Mouse (Mus musculus) splenic B cell, adult 2 months (primary cell): ENCODE results near the gene Pidd1.

Experiments used
- DNase-seq: peaks from one replicate; pipeline ENCODE4 v3.0.0-alpha.2; 2011; ENCODE audit warnings: low read depth, low spot score
- H3K27me3 ChIP-seq: 2 replicates; pipeline ENCODE4 v1.6.1; 2012; ENCODE audit warnings: mild to moderate bottlenecking, low read length, moderate library complexity, mixed read lengths; ENCODE audit not compliant: control insufficient read depth, poor library complexity, insufficient read depth, severe bottlenecking
- H3K36me3 ChIP-seq: 2 replicates; pipeline ENCODE4 v1.6.1; 2012; ENCODE audit warnings: mild to moderate bottlenecking, low read length, moderate library complexity, mixed read lengths; ENCODE audit not compliant: control insufficient read depth, poor library complexity, insufficient read depth, severe bottlenecking

Pidd1 gene

GRCm38 (mm10) chr7:141467230-141468030 is 23.6 kb upstream of the Pidd1 start, which contains the start of gene Cd151:
TSS of gene Cd151 (plus strand) at chr7:141467392.
- DNase-seq, result peak; percentile 78
- Histone ChIP-seq H3K36me3 (peaks cover 1% of the 10 kb centered on the region), H3K27me3 (no peaks in the 10 kb centered on the region)

DNA sequence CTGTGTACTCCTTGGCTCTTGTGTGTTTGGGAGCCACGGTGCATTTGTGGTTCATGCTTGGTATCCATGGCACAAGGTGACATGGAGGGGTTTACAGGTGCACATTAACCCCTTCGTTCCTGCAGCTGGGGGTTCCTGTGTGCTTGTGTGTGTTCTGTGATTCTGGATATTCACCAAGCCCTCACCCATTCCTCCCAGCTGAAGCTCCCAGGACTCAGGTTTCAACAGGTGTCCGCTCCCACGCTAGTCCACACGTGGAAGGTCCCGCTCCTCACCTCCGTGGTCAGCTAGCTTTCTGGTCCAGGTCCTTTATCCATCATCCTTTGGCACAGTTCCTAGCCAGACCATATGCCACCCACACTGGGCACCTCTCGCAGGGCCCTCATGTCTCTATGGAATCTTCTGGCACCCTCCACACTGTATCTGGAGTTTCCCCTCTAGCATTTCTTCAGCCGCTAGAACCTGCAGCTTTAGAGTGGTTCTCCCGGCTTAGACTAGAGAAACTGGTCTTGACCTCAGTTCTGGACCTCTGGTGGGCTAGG is 22.9 kb upstream of the Pidd1 start:
- Histone ChIP-seq H3K36me3 (peaks cover 1% of the 10 kb centered on the region), H3K27me3 (no peaks in the 10 kb centered on the region)
- DNase-seq, result no peak

DNA sequence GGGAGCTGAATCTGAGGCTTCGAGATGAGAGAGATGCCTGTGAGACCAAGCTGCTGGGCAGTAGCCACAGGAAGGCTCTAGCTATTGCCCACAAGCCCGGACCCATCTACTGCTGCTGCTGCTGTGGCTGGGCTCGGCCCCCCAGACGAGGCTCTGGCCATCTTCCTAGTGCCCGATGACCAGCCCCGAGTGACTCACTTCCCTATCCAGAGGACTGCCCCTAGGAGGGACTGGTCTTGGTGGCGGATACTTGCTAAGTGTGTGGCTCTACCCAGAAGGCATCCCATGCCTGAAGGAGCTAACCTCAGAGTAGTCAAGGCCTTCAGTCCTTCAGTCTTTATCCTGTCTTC is 22.2 kb upstream of the Pidd1 start:
- H3K36me3 ChIP-seq, result peaks cover 1% of the 10 kb centered on the region
- no peaks in the 10 kb centered on the region for H3K27me3 ChIP-seq
- DNase-seq, result no peak

GRCm38 (mm10) chr7:141465388-141466044 is 21.7 kb upstream of the Pidd1 start:
- peaks cover under 1% of the 10 kb centered on the region for H3K36me3 ChIP-seq
- no peak for DNase-seq
- H3K27me3 ChIP-seq, result no peaks in the 10 kb centered on the region

- peaks cover 2% of the 10 kb centered on the region; the same call in 1 of the 2 replicates for H3K36me3 ChIP-seq
- no peak for DNase-seq
- H3K27me3 ChIP-seq, result no peaks in the 10 kb centered on the region
These were observed 20.9 kb upstream of the Pidd1 start for GRCm38 (mm10) chr7:141464603-141465201.

- no peak for DNase-seq
- Histone ChIP-seq H3K36me3 (peaks cover 5% of the 10 kb centered on the region), H3K27me3 (no peaks in the 10 kb centered on the region)
These were observed 20.2 kb upstream of the Pidd1 start for GRCm38 (mm10) chr7:141463824-141464602.

GRCm38 (mm10) chr7:141462333-141462821 is 18.6 kb upstream of the Pidd1 start:
- peaks cover 10% of the 10 kb centered on the region for H3K36me3 ChIP-seq
- H3K27me3 ChIP-seq, result no peaks in the 10 kb centered on the region
- DNase-seq, result no peak

DNA sequence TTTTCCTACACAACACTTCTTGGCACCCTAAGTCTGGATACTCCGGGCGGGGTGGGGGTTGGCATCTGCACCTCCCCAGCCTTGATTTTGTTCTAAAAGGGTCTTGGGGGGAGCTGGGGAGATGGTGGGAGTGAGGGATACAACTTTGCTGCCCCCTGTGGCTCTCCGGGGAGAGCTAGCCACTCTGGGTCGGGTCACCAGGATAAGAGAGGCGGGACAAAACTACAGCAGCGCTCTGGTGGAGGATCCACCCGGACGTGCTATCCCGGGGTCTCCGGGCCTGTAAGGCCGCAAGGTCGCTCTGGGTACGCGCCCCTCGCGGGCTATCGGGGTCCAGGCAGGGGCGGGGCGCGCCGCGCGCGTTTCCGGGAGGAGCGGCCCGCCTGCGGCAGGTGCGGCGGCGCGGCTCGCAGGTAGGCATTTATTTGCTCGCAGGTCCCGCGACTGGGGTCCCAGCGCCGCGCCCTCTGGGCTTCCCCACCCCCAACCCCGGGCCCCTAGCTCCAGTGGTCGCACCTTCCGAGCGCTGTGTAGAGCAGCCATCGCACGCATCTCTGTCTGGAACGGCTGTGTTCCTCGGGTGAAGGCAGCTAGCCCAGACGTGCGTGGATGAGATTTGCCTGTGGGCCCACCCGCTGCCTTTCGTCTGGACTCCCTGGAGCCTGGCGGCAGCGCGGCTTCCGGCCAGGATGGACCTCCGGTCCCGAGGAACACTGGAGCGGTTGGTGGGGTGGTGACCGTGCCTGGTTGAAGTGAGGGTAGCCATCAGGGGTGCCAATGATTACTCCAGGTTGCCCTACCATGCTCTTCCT is 17.9 kb upstream of the Pidd1 start:
- Histone ChIP-seq H3K36me3 (peaks cover 10% of the 10 kb centered on the region), H3K27me3 (no peaks in the 10 kb centered on the region)
- DNase-seq, result no peak

DNA sequence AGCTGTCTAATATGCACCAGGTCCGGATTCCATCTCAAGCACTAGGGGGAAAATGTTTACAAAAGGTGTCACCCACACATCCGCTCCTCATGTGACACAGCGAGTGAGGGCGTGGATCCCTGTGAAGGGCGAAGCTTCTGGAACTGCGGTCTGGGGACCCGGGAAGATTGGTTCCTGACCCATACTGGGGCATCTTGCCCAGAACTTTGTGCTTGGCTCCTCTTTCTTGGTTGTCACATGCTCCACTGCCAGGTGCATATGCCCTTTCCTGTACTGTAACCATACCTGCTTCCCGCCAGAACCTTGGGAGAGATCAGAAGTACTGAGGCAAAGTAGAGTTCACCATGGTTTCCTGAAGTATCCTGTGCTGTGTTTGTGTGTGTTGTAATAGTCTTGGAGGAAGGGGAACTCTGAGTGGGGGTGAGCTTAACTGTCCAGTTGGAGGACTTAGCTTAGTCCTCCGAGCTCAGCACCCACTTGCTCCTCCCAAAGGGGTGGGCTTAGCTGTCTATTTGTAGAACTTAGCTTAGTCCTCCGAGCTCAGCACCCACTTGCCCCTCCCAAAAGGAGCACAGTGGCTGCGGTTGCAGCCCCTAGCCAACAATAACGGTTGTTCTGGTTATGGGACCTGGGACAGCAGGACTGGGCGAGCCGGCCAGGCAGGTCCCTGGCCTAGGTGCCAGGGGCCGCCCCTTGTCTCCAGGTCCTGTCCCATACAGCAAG is 16.7 kb upstream of the Pidd1 start, which contains the start of gene Cracr2b:
Gene Cracr2b, plus strand, starts transcription at position 704 of the 723 bp plus-strand sequence.
- DNase-seq, result no peak
- Histone ChIP-seq H3K36me3 (peaks cover 10% of the 10 kb centered on the region), H3K27me3 (no peaks in the 10 kb centered on the region)

DNA sequence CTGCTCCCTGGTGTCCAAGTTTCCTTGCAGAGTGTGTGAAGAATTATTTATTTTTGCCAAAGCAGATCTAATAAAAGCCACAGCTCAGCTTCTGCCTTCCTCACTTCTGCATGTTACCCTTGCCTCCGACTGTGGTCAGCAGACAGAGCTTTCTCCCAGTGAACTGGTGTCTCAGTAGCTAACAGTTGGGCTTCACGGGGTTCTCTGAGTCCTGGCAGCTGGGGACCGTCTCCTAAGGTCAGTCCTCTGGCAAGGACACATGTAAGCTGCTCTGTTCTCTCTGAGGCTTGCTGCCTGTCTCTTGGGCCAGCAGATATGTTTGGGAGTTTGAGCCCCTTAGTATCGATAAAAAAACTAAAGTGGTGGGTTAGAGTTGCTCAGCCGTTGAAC is 16.2 kb upstream of the Pidd1 start:
- no peaks in the 10 kb centered on the region for H3K27me3 ChIP-seq
- DNase-seq, result no peak
- H3K36me3 ChIP-seq, result peaks cover 10% of the 10 kb centered on the region

- H3K36me3 ChIP-seq, result peaks cover 10% of the 10 kb centered on the region
- H3K27me3 ChIP-seq, result no peaks in the 10 kb centered on the region
- DNase-seq, result no peak
These were observed 15.5 kb upstream of the Pidd1 start for GRCm38 (mm10) chr7:141459301-141459711.

DNA sequence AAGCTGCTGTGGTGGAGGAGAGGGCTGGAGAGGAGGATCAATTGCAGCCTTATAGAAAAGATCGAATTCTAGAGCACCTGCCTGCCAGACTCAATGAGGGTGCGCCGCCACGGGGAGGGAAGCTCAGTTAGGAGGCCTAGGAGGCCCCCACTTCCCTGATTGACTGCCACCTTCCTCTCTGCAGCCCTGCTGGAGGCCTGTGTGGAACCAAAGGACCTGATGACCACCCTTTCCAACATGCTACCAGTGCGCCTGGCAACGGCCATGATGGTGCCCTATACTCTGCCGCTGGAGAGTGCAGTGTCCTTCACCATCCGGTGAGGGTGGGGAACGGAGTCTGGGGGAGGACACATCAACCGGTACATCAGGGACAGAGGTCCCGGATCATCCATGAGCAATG is 14.8 kb upstream of the Pidd1 start:
- DNase-seq, result no peak
- Histone ChIP-seq H3K36me3 (peaks cover 10% of the 10 kb centered on the region), H3K27me3 (no peaks in the 10 kb centered on the region)

GRCm38 (mm10) chr7:141457986-141458660 is 14.3 kb upstream of the Pidd1 start:
- H3K27me3 ChIP-seq, result no peaks in the 10 kb centered on the region
- H3K36me3 ChIP-seq, result peaks cover 10% of the 10 kb centered on the region
- peak; percentile 81 for DNase-seq
